Mouse (Mus musculus): Measurements from ENCODE around the gene Gbf1.
A peak's percentile ranks its signal among the peaks of the same experiment; 100 is the strongest.
"Not testable (repeated sequence)": the region's sequence is repeated elsewhere in the genome, so short reads cannot be mapped to it uniquely, and the experiment has no call there.

Gene Gbf1

GRCm38 (mm10) chr19:46152127-46152803 is at the start of gene Gbf1:
TSS of gene Gbf1 (plus strand) at chr19:46152509.
- DNase-seq (ENCODE audit: extremely low spot score, low read depth, low spot score) = peak; percentile 94

GRCm38 (mm10) chr19:46103437-46104186 is 48.7 kb upstream of the Gbf1 start:
- no peak for DNase-seq (ENCODE audit: extremely low spot score, low read depth, low spot score)

GRCm38 (mm10) chr19:46104187-46104557 is 48.1 kb upstream of the Gbf1 start:
- no peak for DNase-seq (ENCODE audit: extremely low spot score, low read depth, low spot score)

GRCm38 (mm10) chr19:46110214-46110613 is 42.1 kb upstream of the Gbf1 start:
- DNase-seq (ENCODE audit: extremely low spot score, low read depth, low spot score) = no peak

GRCm38 (mm10) chr19:46110781-46111180 is 41.5 kb upstream of the Gbf1 start:
- DNase-seq (ENCODE audit: extremely low spot score, low read depth, low spot score) = no peak

GRCm38 (mm10) chr19:46114617-46115016 is 37.7 kb upstream of the Gbf1 start:
- DNase-seq (ENCODE audit: extremely low spot score, low read depth, low spot score) = no peak

GRCm38 (mm10) chr19:46119458-46119857 is 32.9 kb upstream of the Gbf1 start:
- no peak for DNase-seq (ENCODE audit: extremely low spot score, low read depth, low spot score)

- no peak for DNase-seq (ENCODE audit: extremely low spot score, low read depth, low spot score)
Measured at GRCm38 (mm10) chr19:46120872-46121271, 31.4 kb upstream of the Gbf1 start.

GRCm38 (mm10) chr19:46123876-46124275 is 28.4 kb upstream of the Gbf1 start:
- no peak for DNase-seq (ENCODE audit: extremely low spot score, low read depth, low spot score)

GRCm38 (mm10) chr19:46124651-46125050 is 27.7 kb upstream of the Gbf1 start:
- no peak for DNase-seq (ENCODE audit: extremely low spot score, low read depth, low spot score)

- no peak for DNase-seq (ENCODE audit: extremely low spot score, low read depth, low spot score)
Measured at GRCm38 (mm10) chr19:46126301-46126700, 26.0 kb upstream of the Gbf1 start.

- DNase-seq (ENCODE audit: extremely low spot score, low read depth, low spot score) = not testable (repeated sequence)
Measured at GRCm38 (mm10) chr19:46129737-46130136, 22.6 kb upstream of the Gbf1 start.

GRCm38 (mm10) chr19:46131283-46131682 is 21.0 kb upstream of the Gbf1 start:
- DNase-seq (ENCODE audit: extremely low spot score, low read depth, low spot score) = no peak

- no peak for DNase-seq (ENCODE audit: extremely low spot score, low read depth, low spot score)
Measured at GRCm38 (mm10) chr19:46131694-46132525, 20.4 kb upstream of the Gbf1 start, which contains the start of gene Elovl3. TSS of gene Elovl3 (plus strand) at chr19:46131897.

GRCm38 (mm10) chr19:46132577-46132976 is 19.7 kb upstream of the Gbf1 start:
- DNase-seq (ENCODE audit: extremely low spot score, low read depth, low spot score) = no peak

GRCm38 (mm10) chr19:46135297-46135696 is 17.0 kb upstream of the Gbf1 start:
- DNase-seq (ENCODE audit: extremely low spot score, low read depth, low spot score) = peak; percentile 70

- DNase-seq (ENCODE audit: extremely low spot score, low read depth, low spot score) = no peak
Measured at GRCm38 (mm10) chr19:46135789-46136638, 16.3 kb upstream of the Gbf1 start.

GRCm38 (mm10) chr19:46136639-46137580 is 15.4 kb upstream of the Gbf1 start:
- no peak for DNase-seq (ENCODE audit: extremely low spot score, low read depth, low spot score)

- DNase-seq (ENCODE audit: extremely low spot score, low read depth, low spot score) = no peak
Measured at GRCm38 (mm10) chr19:46140324-46140723, 12.0 kb upstream of the Gbf1 start.
